Mouse (Mus musculus) bone marrow macrophage, adult 2 months (primary cell): ENCODE measurements around the gene Hdgfl3. TPM values are rescaled to one million over a fixed set of nuclear protein-coding genes. Genes with fewer than 3 reads are reported as not detected.
"Not testable (repeated sequence)": the region's sequence is repeated elsewhere in the genome, so short reads cannot be mapped to it uniquely, and the experiment has no call there.

Source experiments
- H3K27ac ChIP-seq: 2 replicates; pipeline ENCODE4 v1.5.1; 2012; ENCODE audit warnings: low read depth, low read length; ENCODE audit not compliant: insufficient read depth
- H3K4me1 ChIP-seq: 2 replicates; pipeline ENCODE4 v1.6.1; 2012; ENCODE audit warnings: low read length; ENCODE audit not compliant: control insufficient read depth, insufficient read depth
- H3K4me3 ChIP-seq: 2 replicates; pipeline ENCODE4 v1.5.1; 2012; ENCODE audit warnings: mild to moderate bottlenecking, low read length, moderate library complexity; ENCODE audit not compliant: insufficient read depth
- CTCF ChIP-seq: IDR thresholded peaks from 2 replicates; pipeline ENCODE4 v1.5.1; 2012; ENCODE audit warnings: low read depth, mild to moderate bottlenecking, low read length, moderate library complexity
- POLR2A ChIP-seq: IDR thresholded peaks from 2 replicates; pipeline ENCODE4 v1.6.1; 2012; ENCODE audit warnings: mild to moderate bottlenecking, low read depth, low read length, borderline replicate concordance
- polyA plus RNA-seq: library from polyadenylated mRNA; stranded (reverse); fragments of >200 nt; gene quantifications from 2 replicates; pipeline ENCODE4 v1.2.4, GENCODE M21; 2012; ENCODE audit not compliant: missing spikeins, insufficient read depth, insufficient read length

Gene Hdgfl3
- polyA plus RNA-seq, 1 experiment: 0.24 TPM

- no peak overlapping the region for H3K4me3 ChIP-seq
- TF ChIP-seq CTCF: no peak
- TF ChIP-seq POLR2A: no peak
- H3K4me1 ChIP-seq: peaks cover 48% of the 10 kb centered on the region
- no peak overlapping the region for H3K27ac ChIP-seq
Observed at GRCm38 (mm10) chr7:81847777-81848176, 86.5 kb downstream of the Hdgfl3 start.

- TF ChIP-seq CTCF: no peak
- no peak for TF ChIP-seq POLR2A
- Histone ChIP-seq H3K27ac (no peak overlapping the region), H3K4me3 (no peak overlapping the region), H3K4me1 (peaks cover 51% of the 10 kb centered on the region)
Observed at GRCm38 (mm10) chr7:81847010-81847409, 87.3 kb downstream of the Hdgfl3 start.

DNA sequence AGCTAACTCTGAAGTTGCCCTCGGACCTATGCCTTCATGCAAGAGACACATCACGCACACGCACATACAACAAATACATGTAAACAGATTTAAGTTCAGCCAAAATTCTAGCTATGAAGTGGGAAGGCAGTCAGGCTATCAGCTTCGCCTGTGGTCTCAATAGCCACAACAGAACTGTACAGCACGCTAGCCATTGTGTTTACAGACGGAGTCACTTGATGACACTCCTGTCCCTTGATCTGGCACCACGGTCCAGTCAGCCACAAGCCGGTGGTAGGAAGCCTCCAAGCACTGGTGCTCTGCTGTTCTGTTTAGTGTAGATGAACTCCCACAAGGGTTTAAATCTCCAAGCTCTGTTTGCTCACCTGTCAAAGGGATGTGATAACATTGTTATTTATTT is 88.3 kb downstream of the Hdgfl3 start:
- TF ChIP-seq POLR2A: no peak
- no peak for TF ChIP-seq CTCF
- no peak overlapping the region for H3K4me3 ChIP-seq
- H3K4me1 ChIP-seq: peaks cover 41% of the 10 kb centered on the region
- no peak overlapping the region for H3K27ac ChIP-seq

GRCm38 (mm10) chr7:81845313-81845712 is 89.0 kb downstream of the Hdgfl3 start:
- TF ChIP-seq POLR2A (no peak), CTCF (no peak)
- no peak overlapping the region for H3K4me3 ChIP-seq
- peaks cover 34% of the 10 kb centered on the region for H3K4me1 ChIP-seq
- no peak overlapping the region for H3K27ac ChIP-seq

GRCm38 (mm10) chr7:81844801-81845200 is 89.5 kb downstream of the Hdgfl3 start:
- peaks cover 30% of the 10 kb centered on the region for H3K4me1 ChIP-seq
- H3K27ac ChIP-seq: no peak overlapping the region
- H3K4me3 ChIP-seq: no peak overlapping the region
- TF ChIP-seq POLR2A (no peak), CTCF (no peak)

- no peak for TF ChIP-seq CTCF
- TF ChIP-seq POLR2A: no peak
- Histone ChIP-seq H3K27ac (no peak overlapping the region), H3K4me1 (peaks cover 27% of the 10 kb centered on the region), H3K4me3 (peak overlapping the region; percentile 9; the same call in 1 of the 2 replicates)
Observed at GRCm38 (mm10) chr7:81843903-81844302, 90.4 kb downstream of the Hdgfl3 start.

- no peak for TF ChIP-seq CTCF
- Histone ChIP-seq H3K27ac (peak overlapping the region; percentile 49), H3K4me3 (0 out of 2 replicates have a peak overlapping the region, but pooled peaks have one; percentile 6), H3K4me1 (peaks cover 19% of the 10 kb centered on the region)
Observed at GRCm38 (mm10) chr7:81842998-81843397, 91.3 kb downstream of the Hdgfl3 start.

DNA sequence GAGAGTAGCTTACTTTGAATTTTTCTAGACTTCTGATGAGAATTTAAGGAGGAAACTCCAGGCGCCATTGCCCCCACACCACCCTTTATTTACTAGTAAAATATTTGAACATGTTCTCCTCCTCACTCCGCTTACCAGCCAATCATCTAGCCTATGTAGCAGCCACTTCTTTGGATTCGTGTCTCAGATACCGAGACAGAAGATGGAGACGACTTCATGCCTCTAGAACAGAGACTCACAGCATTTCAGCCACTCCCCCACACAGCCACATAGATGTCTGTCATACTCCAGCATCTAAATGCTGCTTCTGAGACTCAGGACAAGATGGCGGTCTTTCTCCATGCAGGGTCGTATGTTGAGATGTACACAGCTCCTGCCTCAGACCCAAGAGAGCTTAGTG is 92.1 kb downstream of the Hdgfl3 start:
- TF ChIP-seq CTCF: no peak
- TF ChIP-seq POLR2A: no peak
- Histone ChIP-seq H3K4me1 (peaks cover 18% of the 10 kb centered on the region), H3K27ac (no peak overlapping the region), H3K4me3 (no peak overlapping the region)

- H3K4me3 ChIP-seq: no peak overlapping the region
- TF ChIP-seq POLR2A (no peak), CTCF (no peak)
- H3K27ac ChIP-seq: no peak overlapping the region
- H3K4me1 ChIP-seq: peaks cover 18% of the 10 kb centered on the region
Observed at GRCm38 (mm10) chr7:81841439-81841838, 92.8 kb downstream of the Hdgfl3 start.

- H3K4me1 ChIP-seq: peaks cover 21% of the 10 kb centered on the region
- H3K4me3 ChIP-seq: no peak overlapping the region
- TF ChIP-seq POLR2A (no peak), CTCF (no peak)
- no peak overlapping the region for H3K27ac ChIP-seq
Observed at GRCm38 (mm10) chr7:81840661-81841181, 93.6 kb downstream of the Hdgfl3 start.

DNA sequence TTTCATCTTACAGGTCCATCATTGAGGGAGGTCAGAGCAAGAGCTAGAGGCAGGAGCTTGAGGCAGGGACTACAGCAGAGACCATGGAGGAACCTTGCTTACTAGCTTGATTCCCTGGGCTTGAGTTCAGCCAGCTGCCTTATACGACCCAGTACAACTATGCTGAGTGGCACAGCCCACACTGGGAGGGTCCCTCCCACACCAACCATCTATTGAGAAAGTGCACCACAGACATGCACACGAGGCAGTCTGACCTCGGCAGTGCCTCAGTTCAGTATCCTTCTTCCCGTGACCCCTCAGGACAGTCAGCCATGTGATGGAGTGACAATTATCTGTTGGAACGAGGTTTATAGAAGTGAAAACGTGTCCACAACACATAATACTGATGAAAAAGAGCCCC is 94.5 kb downstream of the Hdgfl3 start:
- TF ChIP-seq POLR2A: no peak
- TF ChIP-seq CTCF: no peak
- no peak overlapping the region for H3K4me3 ChIP-seq
- peaks cover 25% of the 10 kb centered on the region for H3K4me1 ChIP-seq

DNA sequence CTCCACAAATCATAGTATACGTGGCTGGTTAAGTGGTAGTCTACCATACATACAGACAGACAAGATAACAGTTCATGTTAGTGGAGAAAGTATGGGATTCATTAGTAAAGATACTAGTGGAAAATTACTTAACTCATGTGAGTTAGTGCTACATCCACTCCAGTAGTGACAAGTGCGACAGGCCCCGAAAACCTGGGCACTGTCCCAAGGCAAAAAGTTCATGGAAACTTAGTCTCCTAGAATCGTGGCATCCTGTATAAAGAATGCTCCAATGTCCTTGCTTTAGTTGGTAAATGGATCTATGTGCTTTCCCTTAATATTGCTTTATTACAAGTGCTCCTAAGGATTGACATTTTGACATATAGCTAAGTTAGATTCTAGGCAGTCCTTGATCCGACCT is 96.5 kb downstream of the Hdgfl3 start:
- H3K4me3 ChIP-seq, H3K27ac ChIP-seq: not testable (repeated sequence)

More for the DNA sequence above, 94.5 kb downstream of the Hdgfl3 start:
- H3K27ac ChIP-seq: no peak overlapping the region

More for the DNA sequence above, 96.5 kb downstream of the Hdgfl3 start:
- H3K4me1 ChIP-seq: peaks cover 16% of the 10 kb centered on the region
